Mouse (Mus musculus) inflammation-experienced regulatory T-cells, adult 16 weeks (primary cell): ENCODE data around the gene Esf1. TPM values are rescaled to one million over a fixed set of nuclear protein-coding genes. Genes with fewer than 3 reads are reported as not detected.

ENCODE experiments used
- polyA plus RNA-seq: library from polyadenylated mRNA; unstranded; fragments of 100-300 nt; shearing (Covaris generic); gene quantifications from one replicate; pipeline ENCODE4 v1.2.1, GENCODE M21; 2017

The Esf1 gene
- polyA plus RNA-seq, result 20.2 TPM

DNA sequence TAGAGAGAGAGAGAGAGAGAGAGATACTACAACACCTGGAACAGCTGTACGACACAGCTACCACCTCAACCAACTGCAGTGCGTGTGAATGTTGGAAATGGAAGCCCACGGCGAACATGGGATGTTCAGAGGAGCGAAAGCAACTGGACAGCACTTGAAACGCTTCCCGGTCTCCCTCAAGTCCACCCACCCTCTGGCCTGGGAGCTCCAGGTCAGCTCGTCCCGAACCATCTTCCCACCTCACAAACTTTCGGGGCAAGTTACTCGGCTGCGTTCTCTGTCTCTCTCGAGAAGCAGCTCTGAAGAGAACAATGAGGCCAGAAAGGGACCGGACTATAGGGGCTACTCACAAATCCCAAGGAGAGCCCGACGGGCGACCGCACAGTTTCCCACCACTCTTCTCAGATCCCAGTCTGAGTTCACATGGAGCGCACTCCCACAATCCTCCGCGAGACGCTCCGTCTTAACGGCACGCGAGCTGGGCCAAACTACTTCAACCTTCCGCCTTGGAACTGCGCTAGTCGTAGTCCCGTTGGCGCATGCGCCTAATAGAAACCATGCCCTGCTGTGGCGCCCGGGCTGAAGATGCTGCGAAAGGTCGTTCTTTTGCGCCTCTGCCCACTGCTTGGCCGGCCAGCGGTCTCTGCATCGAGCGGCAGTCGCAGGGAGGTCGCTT, at the start of gene Esf1, which contains the start of gene Ndufaf5:
Gene Esf1 (minus strand): TSS at position 438 of the 676 bp plus-strand sequence.
Gene Ndufaf5 (plus strand): TSS at position 523 of the 676 bp plus-strand sequence.

DNA sequence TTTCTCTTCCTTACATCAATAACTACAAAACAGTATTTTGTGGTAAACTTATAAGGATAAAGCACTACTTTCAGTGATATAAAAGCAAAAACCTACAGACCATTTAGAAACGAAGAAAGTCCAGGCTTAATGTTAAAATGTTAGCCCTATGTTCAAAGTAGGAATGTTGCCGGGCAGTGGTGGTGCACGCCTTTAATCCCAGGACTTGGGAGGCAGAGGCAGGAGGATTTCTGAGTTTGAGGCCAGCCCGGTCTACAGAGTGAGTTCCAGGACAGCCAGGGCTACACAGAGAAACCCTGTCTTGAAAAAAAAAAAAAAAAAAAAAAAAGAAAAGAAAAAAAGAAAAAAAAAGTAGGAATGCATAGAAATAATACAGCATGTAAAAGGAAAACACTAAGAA, 18.6 kb downstream of the Esf1 start, which contains the start of gene Gm17374:
Gene Gm17374 (plus strand): TSS at position 301 of the 400 bp plus-strand sequence.

Other genes with a start within 250 kb of the Esf1 start
- gene Tasp1, start 103.8 kb downstream of the Esf1 start, polyA plus RNA-seq, result 139 TPM
- not detected for gene Gm17374, start 18.5 kb downstream of the Esf1 start, polyA plus RNA-seq
- 23.1 TPM for gene Ndufaf5, start 85 bp upstream of the Esf1 start, polyA plus RNA-seq
- not detected for gene Sel1l2, start 219.1 kb upstream of the Esf1 start, polyA plus RNA-seq
- 0.90 TPM for gene Macrod2, start 224.7 kb upstream of the Esf1 start, polyA plus RNA-seq